Mouse (Mus musculus) hindbrain, embryonic 11.5 days (tissue): ENCODE data around the gene Bcar3. TPM values are rescaled to one million over a fixed set of nuclear protein-coding genes. Genes with fewer than 3 reads are reported as not detected.

Experiments used
- ATAC-seq: fragments of 200-750 bp; cut with Nextera tagmentation; 2 replicates; pipeline ENCODE4 v1.8.0; 2017; ENCODE audit warnings: mild to moderate bottlenecking, moderate TSS enrichment, moderate library complexity; ENCODE audit not compliant: low FRiP score
- DNase-seq: peaks from one replicate; pipeline ENCODE4 v3.0.0-alpha.2; 2015; ENCODE audit warnings: low spot score
- H3K27ac ChIP-seq: fragments of 300-500 bp; sonication (generic); 2 replicates; pipeline ENCODE4 v1.5.1; 2014; ENCODE audit warnings: mild to moderate bottlenecking, low read depth, low read length
- H3K27me3 ChIP-seq: fragments of 300-500 bp; sonication (generic); 2 replicates; pipeline ENCODE4 v1.6.1; 2014; ENCODE audit warnings: mild to moderate bottlenecking, low read length, moderate library complexity, mixed read lengths; ENCODE audit not compliant: control insufficient read depth, insufficient read depth
- H3K36me3 ChIP-seq: fragments of 300-500 bp; sonication (generic); 2 replicates; pipeline ENCODE4 v1.6.1; 2014; ENCODE audit warnings: mild to moderate bottlenecking, low read length, moderate library complexity, mixed read lengths; ENCODE audit not compliant: control insufficient read depth, insufficient read depth
- H3K4me1 ChIP-seq: fragments of 300-500 bp; sonication (generic); replicated peaks from 2 replicates; pipeline ENCODE4 v1.6.1; 2014; ENCODE audit warnings: low read length, mixed read lengths; ENCODE audit not compliant: control insufficient read depth, insufficient read depth
- H3K4me2 ChIP-seq: fragments of 300-500 bp; sonication (generic); replicated peaks from 2 replicates; pipeline ENCODE4 v1.6.1; 2014; ENCODE audit warnings: mild to moderate bottlenecking, low read depth, low read length
- H3K4me3 ChIP-seq: fragments of 300-500 bp; sonication (generic); 2 replicates; pipeline ENCODE4 v1.5.1; 2014; ENCODE audit warnings: low read depth, low read length
- H3K9ac ChIP-seq: fragments of 300-500 bp; sonication (generic); 2 replicates; pipeline ENCODE4 v1.6.1; 2014; ENCODE audit warnings: low read depth, low read length
- H3K9me3 ChIP-seq: fragments of 300-500 bp; sonication (generic); 2 replicates; pipeline ENCODE4 v1.6.1; 2016; ENCODE audit warnings: low read length; ENCODE audit not compliant: control insufficient read depth
- WGBS: fragments of 180-500 bp; shearing (Covaris S2); extraction: QIAGEN DNeasy Blood & Tissue Kit; methylation state at CpG from one replicate; pipeline ENCODE4 v1.1.7; 2014; 5-methylcytosine and 5-hydroxymethylcytosine counted together
- polyA plus RNA-seq: library from polyadenylated mRNA; unstranded; fragments of >200 nt; fragmentation: Nextera tagmentation; extraction: Ambion mirVana; gene quantifications from 2 replicates; pipeline ENCODE4 v1.2.1, GENCODE M21; 2014

The Bcar3 gene
- polyA plus RNA-seq, 1 experiment from 2014 or later: 6.7 TPM

- Histone ChIP-seq H3K4me3 (no peak overlapping the region), H3K27me3 (no peaks in the 10 kb centered on the region), H3K36me3 (no peaks in the 10 kb centered on the region), H3K9me3 (no peaks in the 10 kb centered on the region), H3K4me1 (peaks cover 13% of the 10 kb centered on the region), H3K4me2 (no peak overlapping the region), H3K9ac (no peak overlapping the region), H3K27ac (peak overlapping the region; percentile 4; the same call in 1 of the 2 replicates)
- 31% methylated on average over 14 of the region's 14 CpGs for WGBS
- DNase-seq (peak; percentile 44), ATAC-seq (peak; percentile 38; the same call in 1 of the 2 replicates)
These were observed 189.3 kb downstream of the Bcar3 start for GRCm38 (mm10) chr3:122483066-122483782.

DNA sequence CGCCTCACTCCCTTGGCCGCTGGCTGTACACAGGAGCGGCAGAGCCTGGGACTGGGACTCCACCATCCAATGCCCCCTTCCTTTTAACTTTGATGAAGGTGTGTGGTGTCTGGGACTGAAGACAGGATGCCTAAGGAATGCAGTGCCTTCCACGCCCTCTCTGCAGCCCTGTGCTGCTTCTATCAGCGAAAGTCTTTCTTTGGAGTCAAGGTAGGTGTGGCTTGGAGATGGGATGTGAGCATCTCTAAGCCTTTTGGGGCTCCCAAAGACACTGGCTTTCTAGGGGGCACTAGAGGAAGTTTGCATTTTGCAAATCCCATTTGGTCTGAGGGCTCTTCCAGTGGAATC lies 189.8 kb downstream of the Bcar3 start:
- no peak for DNase-seq
- Histone ChIP-seq H3K27me3 (no peaks in the 10 kb centered on the region), H3K9ac (no peak overlapping the region), H3K36me3 (no peaks in the 10 kb centered on the region), H3K27ac (no peak overlapping the region), H3K9me3 (no peaks in the 10 kb centered on the region), H3K4me3 (no peak overlapping the region), H3K4me1 (peaks cover 13% of the 10 kb centered on the region), H3K4me2 (no peak overlapping the region)
- WGBS: 30% methylated on average over 5 of the region's 5 CpGs
- ATAC-seq: 0 out of 2 replicates have a peak, but pooled peaks have one; percentile 1

DNA sequence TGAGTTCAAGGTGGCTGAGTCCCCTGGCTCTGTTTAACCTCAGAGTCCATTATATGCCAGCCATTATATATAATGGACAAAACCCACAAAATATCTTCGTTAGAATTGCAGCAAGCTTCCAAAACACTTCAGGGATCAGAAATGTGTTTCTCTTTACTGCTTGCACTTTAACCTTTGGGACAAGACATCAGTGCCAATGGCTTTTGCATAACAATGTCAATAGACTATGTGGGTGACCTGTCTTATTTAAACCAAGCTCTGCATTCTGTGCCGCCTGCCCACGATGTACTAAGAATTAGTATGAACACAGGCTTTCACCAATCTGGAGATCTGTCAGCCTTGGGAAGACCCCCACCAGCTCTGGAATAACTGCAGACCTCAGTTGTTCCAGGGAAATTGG lies 190.4 kb downstream of the Bcar3 start:
- H3K4me1 ChIP-seq: peaks cover 13% of the 10 kb centered on the region
- ATAC-seq (no peak), DNase-seq (no peak)
- H3K4me2 ChIP-seq: no peak overlapping the region
- no peak overlapping the region for H3K27ac ChIP-seq
- no peaks in the 10 kb centered on the region for H3K9me3 ChIP-seq
- H3K36me3 ChIP-seq: no peaks in the 10 kb centered on the region
- WGBS: 37% methylated on average over 3 of the region's 3 CpGs
- H3K9ac ChIP-seq: no peak overlapping the region
- H3K4me3 ChIP-seq: no peak overlapping the region
- H3K27me3 ChIP-seq: no peaks in the 10 kb centered on the region

DNA sequence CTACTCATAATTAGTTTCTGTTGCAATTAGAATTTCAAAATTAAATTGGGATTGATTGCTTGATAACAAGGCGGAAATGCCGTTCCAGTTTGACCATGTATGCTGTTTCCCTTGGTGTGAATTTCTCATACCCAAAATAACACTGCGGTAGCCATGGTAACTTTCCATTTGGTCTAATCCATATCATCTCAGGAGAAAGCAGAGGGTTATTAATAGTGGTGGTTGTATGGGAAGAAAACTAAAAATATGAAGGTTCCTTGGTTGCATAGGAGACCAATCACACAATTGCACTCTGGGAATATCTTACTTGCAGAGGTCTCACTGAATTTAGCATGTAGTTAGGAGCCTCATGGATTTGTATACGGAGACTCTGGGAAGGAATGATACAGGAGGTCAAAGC lies 191.8 kb downstream of the Bcar3 start:
- Histone ChIP-seq H3K4me2 (no peak overlapping the region), H3K4me1 (peaks cover 6% of the 10 kb centered on the region; the same call in 1 of the 2 replicates), H3K36me3 (no peaks in the 10 kb centered on the region), H3K9me3 (no peaks in the 10 kb centered on the region), H3K27ac (no peak overlapping the region), H3K4me3 (no peak overlapping the region), H3K27me3 (no peaks in the 10 kb centered on the region), H3K9ac (no peak overlapping the region)
- ATAC-seq (no peak), DNase-seq (no peak)
- WGBS: 93% methylated on average over 4 of the region's 4 CpGs

DNA sequence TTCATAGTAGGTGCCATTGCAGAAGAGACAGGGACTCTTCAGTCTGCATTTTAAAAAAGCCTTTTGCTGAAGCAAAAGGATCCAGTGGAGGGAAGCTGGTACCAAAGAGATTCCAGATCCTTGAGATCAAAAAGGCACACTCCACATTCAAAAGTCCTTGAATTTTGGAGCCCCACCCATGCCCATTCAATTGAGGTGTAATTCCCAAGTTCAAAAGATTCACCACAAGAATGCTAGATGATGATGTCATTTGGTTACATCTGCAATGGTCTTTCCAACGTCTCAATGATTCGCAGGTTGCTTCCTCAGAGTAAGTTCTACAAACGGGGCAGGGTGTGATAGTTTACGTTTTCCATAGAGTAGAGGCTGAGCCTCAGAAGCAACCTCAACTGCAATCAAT lies 192.3 kb downstream of the Bcar3 start:
- no peak overlapping the region for H3K9ac ChIP-seq
- H3K4me3 ChIP-seq: no peak overlapping the region
- DNase-seq (no peak), ATAC-seq (no peak)
- H3K4me1 ChIP-seq: peaks cover 5% of the 10 kb centered on the region; the same call in 1 of the 2 replicates
- no peaks in the 10 kb centered on the region for H3K36me3 ChIP-seq
- no peak overlapping the region for H3K4me2 ChIP-seq
- 90% methylated on average over 4 of the region's 4 CpGs for WGBS
- no peak overlapping the region for H3K27ac ChIP-seq
- no peaks in the 10 kb centered on the region for H3K27me3 ChIP-seq
- no peaks in the 10 kb centered on the region for H3K9me3 ChIP-seq

DNA sequence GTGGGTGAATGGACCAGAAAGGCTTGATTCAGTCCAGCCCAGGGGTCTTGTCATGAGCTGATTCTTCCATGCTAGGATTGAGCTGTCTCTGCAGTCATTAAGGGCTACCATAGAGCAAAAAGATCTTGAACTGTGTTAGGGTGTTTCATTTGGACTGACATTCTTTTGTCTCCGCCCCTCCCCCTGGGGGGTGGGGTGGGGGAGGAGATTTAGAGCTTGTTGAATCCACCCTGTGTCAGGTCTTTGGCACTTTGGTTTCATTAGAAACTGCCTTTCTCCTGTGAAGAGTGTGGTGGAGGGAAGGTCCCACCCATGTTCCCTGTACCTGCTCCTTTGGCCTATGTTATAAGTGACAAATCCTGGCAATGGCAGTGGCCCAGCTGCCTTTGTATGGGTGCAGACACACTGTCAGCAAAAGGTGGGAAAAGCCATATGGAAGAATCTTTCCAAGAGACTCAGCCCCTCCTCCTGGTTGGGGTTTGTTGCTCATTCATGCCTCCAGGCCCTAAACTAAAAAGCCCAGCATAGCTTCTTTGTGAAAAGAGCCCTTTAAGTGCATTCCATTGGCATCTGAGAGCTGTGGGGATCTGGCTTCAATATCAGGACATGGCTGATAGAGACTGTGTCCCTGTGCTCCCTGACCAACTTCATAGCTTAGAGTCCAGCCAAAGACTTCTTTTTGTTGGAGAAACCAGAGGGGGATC lies 194.3 kb downstream of the Bcar3 start:
- Histone ChIP-seq H3K4me3 (no peak overlapping the region), H3K9ac (no peak overlapping the region), H3K4me2 (no peak overlapping the region), H3K27me3 (no peaks in the 10 kb centered on the region), H3K27ac (no peak overlapping the region), H3K36me3 (no peaks in the 10 kb centered on the region), H3K9me3 (no peaks in the 10 kb centered on the region), H3K4me1 (peaks cover 3% of the 10 kb centered on the region; the same call in 1 of the 2 replicates)
- DNase-seq: no peak
- no peak for ATAC-seq
- WGBS: 60% methylated on average over 1 of the region's 1 CpGs

DNA sequence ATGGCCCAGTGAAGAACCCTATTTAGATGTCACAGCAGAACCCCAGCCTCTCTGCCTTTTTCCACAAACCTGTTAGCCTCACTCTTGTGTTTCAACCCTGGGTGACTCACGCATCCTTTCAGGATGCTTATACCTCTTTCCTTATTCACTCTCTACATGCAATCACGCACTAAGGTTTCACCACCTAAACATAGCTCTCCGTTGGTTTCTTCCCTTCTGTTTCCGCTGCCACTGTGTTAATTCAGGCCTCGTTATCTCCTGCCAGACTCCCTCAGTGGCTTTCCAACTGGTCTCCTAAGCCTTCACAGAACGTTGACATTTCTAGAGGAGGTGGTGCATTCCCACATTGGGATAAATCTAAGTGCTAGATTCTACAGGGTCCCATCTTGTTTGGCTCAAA lies 196.6 kb downstream of the Bcar3 start:
- Histone ChIP-seq H3K27me3 (no peaks in the 10 kb centered on the region), H3K9ac (no peak overlapping the region), H3K27ac (no peak overlapping the region), H3K4me3 (no peak overlapping the region), H3K4me1 (no peaks in the 10 kb centered on the region), H3K4me2 (no peak overlapping the region), H3K36me3 (no peaks in the 10 kb centered on the region), H3K9me3 (no peaks in the 10 kb centered on the region)
- no peak for ATAC-seq
- WGBS: 81% methylated on average over 6 of the region's 6 CpGs
- DNase-seq: no peak

GRCm38 (mm10) chr3:122492006-122492405 lies 198.1 kb downstream of the Bcar3 start:
- Histone ChIP-seq H3K9ac (no peak overlapping the region), H3K27ac (no peak overlapping the region), H3K36me3 (no peaks in the 10 kb centered on the region), H3K4me1 (no peaks in the 10 kb centered on the region), H3K27me3 (no peaks in the 10 kb centered on the region), H3K4me2 (no peak overlapping the region), H3K9me3 (no peaks in the 10 kb centered on the region), H3K4me3 (no peak overlapping the region)
- DNase-seq: no peak
- 91% methylated on average over 3 of the region's 3 CpGs for WGBS
- ATAC-seq: no peak
